15 mouse cellular contexts compared by ENCODE assay signal in genomic region chr1:194941528-194941927, GRCm38 (mm10). TPM values are rescaled to one million over a fixed set of nuclear protein-coding genes. Genes with fewer than 3 reads are reported as not detected.
DNase-seq lines count a peak whose midpoint lies in the region; ATAC-seq and TF ChIP-seq lines count a peak whose summit lies in the region.
"Had no signal": no experiment of that assay in that cellular context is flagged by ENCODE, and none has a peak within 500 bp of the region (broad histone marks: within the 10 kb centered on the region; RNA-seq: fewer than 3 reads in every experiment).

No protein-coding gene starts in this region.

- H3K9ac ChIP-seq in lung, postnatal 0 days (replicated peaks; ENCODE audit: low read depth): no peak overlapping the region
- H3K9ac ChIP-seq: liver, embryonic 13.5 days; midbrain, embryonic 15.5 days had no signal

- no peaks in the 10 kb centered on the region for H3K9me3 ChIP-seq in lung, postnatal 0 days (ENCODE audit: low read length)
- H3K9me3 ChIP-seq: liver, embryonic 13.5 days; midbrain, embryonic 15.5 days had no signal

- H3K4me1 ChIP-seq in kidney, adult 2 months (ENCODE audit: control insufficient read depth, insufficient read depth, low read length): no peaks in the 10 kb centered on the region
- no peaks in the 10 kb centered on the region; the same call in 1 of the 2 replicates for H3K4me1 ChIP-seq in lung, postnatal 0 days (ENCODE audit: insufficient read depth, low read depth, low read length)

- peak; percentile 39 for ATAC-seq in lung, postnatal 0 days
- no peak for ATAC-seq in CD4-positive, CD25-positive, alpha-beta regulatory T cell, adult 4 months
- ATAC-seq: hindbrain, embryonic 16.5 days; midbrain, embryonic 15.5 days had no signal

- intact Hi-C loops in gastrocnemius, adult 2 months (cut with DNase I): no loop called here
- intact Hi-C loops in gastrocnemius, postnatal 36 days (cut with DNase I): no loop called here

- TF ChIP-seq POLR2A in kidney, adult 2 months (IDR thresholded peaks at IDR 0.05; ENCODE audit: low read depth, low read length): no peak

- TF ChIP-seq EP300 in lung, postnatal 0 days (IDR thresholded peaks at IDR 0.05): peak; percentile 74

- no peak for DNase-seq in gastrocnemius, adult 2 months
- no peak for DNase-seq in gastrocnemius, postnatal 36 days
- peak; percentile 57 for DNase-seq in kidney, adult 2 months
- DNase-seq in kidney, adult 18-20 months: no peak
- DNase-seq in lung, postnatal 0 days (ENCODE audit: low spot score): no peak
- no peak for DNase-seq in lung, postnatal 25 days (ENCODE audit: low spot score)
- no peak for DNase-seq in thymus, adult 18-20 months
- DNase-seq: cerebellum, adult 18-20 months; gastrocnemius, postnatal 14 days; layer of hippocampus, postnatal 36 days; liver, embryonic 13.5 days; thymus, postnatal 36 days had no signal

- peak overlapping the region; percentile 25; the same call in 1 of the 2 replicates for H3K4me2 ChIP-seq in lung, postnatal 0 days (replicated peaks; ENCODE audit: low read depth, low read length)
- H3K4me2 ChIP-seq: liver, embryonic 13.5 days; midbrain, embryonic 15.5 days had no signal

- H3K36me3 ChIP-seq in kidney, adult 2 months (ENCODE audit: control insufficient read depth, insufficient read depth, low read length): no peaks in the 10 kb centered on the region
- no peaks in the 10 kb centered on the region for H3K36me3 ChIP-seq in lung, postnatal 0 days (ENCODE audit: insufficient read depth, low read length)
- H3K36me3 ChIP-seq: liver, embryonic 13.5 days; midbrain, embryonic 15.5 days had no signal

- peak overlapping the region; percentile 81 for H3K4me3 ChIP-seq in gastrocnemius, adult 2 months
- H3K4me3 ChIP-seq in kidney, adult 2 months (ENCODE audit: insufficient read depth, low read depth, low read length): no peak overlapping the region
- H3K4me3 ChIP-seq in lung, postnatal 0 days (ENCODE audit: low read depth, low read length): no peak overlapping the region
- H3K4me3 ChIP-seq: liver, embryonic 13.5 days; midbrain, embryonic 15.5 days had no signal

- peak overlapping the region; percentile 86 for H3K27ac ChIP-seq in gastrocnemius, adult 2 months
- H3K27ac ChIP-seq in kidney, adult 2 months (ENCODE audit: insufficient read depth, low read depth, low read length): no peak overlapping the region
- peak overlapping the region; percentile 60; the same call in 1 of the 2 replicates for H3K27ac ChIP-seq in lung, postnatal 0 days (ENCODE audit: low read length)
- H3K27ac ChIP-seq: liver, embryonic 13.5 days; midbrain, embryonic 15.5 days had no signal

- H3K27me3 ChIP-seq in kidney, adult 2 months (replicated peaks; ENCODE audit: control insufficient read depth, insufficient read depth, low read length): no peaks in the 10 kb centered on the region; the same call in 1 of the 2 replicates
- no peaks in the 10 kb centered on the region for H3K27me3 ChIP-seq in lung, postnatal 0 days (replicated peaks; ENCODE audit: insufficient read depth, low read length)

- TF ChIP-seq CTCF in gastrocnemius, adult 2 months (IDR thresholded peaks at IDR 0.05): no peak
- no peak for TF ChIP-seq CTCF in kidney, adult 2 months (conservative IDR thresholded peaks at IDR 0.05; ENCODE audit: insufficient read depth, insufficient read length, low read depth, low read length)
- no peak for TF ChIP-seq CTCF in lung, postnatal 0 days (IDR thresholded peaks at IDR 0.05)

RNA-seq across cellular contexts. Expression of gene Cd34, which starts 2.9 kb away (rescaled TPM):
- total RNA-seq in gastrocnemius, adult 2 months (2021): 10 to 100 TPM; 32.8 to 49.3 TPM
- total RNA-seq in gastrocnemius, postnatal 36 days (2021): 10 to 100 TPM; 39.8 to 41.4 TPM
- polyA plus RNA-seq in kidney, adult 2 months (2012; rRNA removed): 33.9 and 37.5 TPM in 2 replicates
- polyA plus RNA-seq in lung, postnatal 0 days (2015; fragmentation: Nextera tagmentation; extraction: Ambion mirVana): 189 and 199 TPM in 2 replicates
- polyA plus RNA-seq in CD4-positive, CD25-positive, alpha-beta regulatory T cell, adult 4 months (2017; shearing (Covaris generic)): under 1 TPM in 1 of 2 experiments, not detected in 1; 0.48 TPM

Comparison
In these comparisons a context has a peak if more than half of its experiments do, and no peak if none do; other contexts are left out.
1. RNA of gene Cd34, which starts 2.9 kb away (polyA plus RNA-seq): 189 to 199 TPM in lung, postnatal 0 days and 33.9 to 37.5 TPM in kidney, adult 2 months; 0.48 TPM in CD4-positive, CD25-positive, alpha-beta regulatory T cell, adult 4 months; every median in the first group is over 10 times any median in the second.